Mouse (Mus musculus): ENCODE results near the gene Ccdc85b. TPM values are rescaled to one million over a fixed set of nuclear protein-coding genes. Genes with fewer than 3 reads are reported as not detected.

Ccdc85b gene
- 20.7 and 40.8 TPM in 2 replicates for polyA plus RNA-seq (2021; fragmentation: Nextera tagmentation)
- long read RNA-seq, experiment 1, full-length matches to known transcripts: 137 of 137 reads
- long read RNA-seq, experiment 1, partial matches to known transcripts: 0 of 137 reads
- long read RNA-seq, experiment 1, other reads (novel, unspliced or antisense): 0 of 137 reads
- long read RNA-seq, experiment 2, full-length matches to known transcripts: 148 of 148 reads
- long read RNA-seq, experiment 2, partial matches to known transcripts: 0 of 148 reads
- long read RNA-seq, experiment 2, other reads (novel, unspliced or antisense): 0 of 148 reads

GRCm38 (mm10) chr19:5457746-5458442, at the start of gene Ccdc85b:
Gene Ccdc85b, minus strand, starts transcription at chr19:5457894.

GRCm38 (mm10) chr19:5503687-5504086, 46.0 kb upstream of the Ccdc85b start, which contains the start of gene 1700020D05Rik:
Gene 1700020D05Rik, minus strand, starts transcription at chr19:5503787.

GRCm38 (mm10) chr19:5490313-5490897, 32.7 kb upstream of the Ccdc85b start, which contains the start of gene Cfl1:
Gene Cfl1, plus strand, starts transcription at chr19:5490455.

GRCm38 (mm10) chr19:5487768-5488550, 30.3 kb upstream of the Ccdc85b start, which contains the start of gene Mus81:
Gene Mus81, minus strand, starts transcription at chr19:5488402.

GRCm38 (mm10) chr19:5473720-5474119, 16.0 kb upstream of the Ccdc85b start, which contains the start of gene Efemp2:
Gene Efemp2, plus strand, starts transcription at chr19:5473954.

GRCm38 (mm10) chr19:5468374-5468773, 10.7 kb upstream of the Ccdc85b start, which contains the start of gene Ctsw:
Gene Ctsw, minus strand, starts transcription at chr19:5468507.

GRCm38 (mm10) chr19:5460465-5460911, 2.8 kb upstream of the Ccdc85b start, which contains the start of gene Fibp:
Gene Fibp, plus strand, starts transcription at chr19:5460615.

GRCm38 (mm10) chr19:5447515-5448353, 10.0 kb downstream of the Ccdc85b start, which contains the start of gene Fosl1:
Gene Fosl1, plus strand, starts transcription at chr19:5447547.

GRCm38 (mm10) chr19:5424782-5425741, 32.6 kb downstream of the Ccdc85b start, which contains the start of the genes Drap1 and AI837181:
Gene Drap1, minus strand, starts transcription at chr19:5424979.
Gene AI837181, plus strand, starts transcription at chr19:5425144.

Other genes with a start within 250 kb of the Ccdc85b start
- 18.5 and 34.5 TPM in 2 replicates for gene Pacs1, start 184.8 kb downstream of the Ccdc85b start, polyA plus RNA-seq (2021; fragmentation: Nextera tagmentation)
- gene Sf3b2, start 162.4 kb downstream of the Ccdc85b start, polyA plus RNA-seq (2021; fragmentation: Nextera tagmentation): 203 and 220 TPM in 2 replicates
- 30.0 and 34.7 TPM in 2 replicates for gene Gal3st3, start 159.6 kb downstream of the Ccdc85b start, polyA plus RNA-seq (2021; fragmentation: Nextera tagmentation)
- gene Catsper1, start 122.2 kb downstream of the Ccdc85b start, polyA plus RNA-seq (2021; fragmentation: Nextera tagmentation): not detected in 2 replicates
- gene Cst6, start 108.3 kb downstream of the Ccdc85b start, polyA plus RNA-seq (2021; fragmentation: Nextera tagmentation): 50.0 and 72.9 TPM in 2 replicates
- 29.9 and 34.7 TPM in 2 replicates for gene Eif1ad, start 91.2 kb downstream of the Ccdc85b start, polyA plus RNA-seq (2021; fragmentation: Nextera tagmentation)
- gene Banf1, start 90.7 kb downstream of the Ccdc85b start, polyA plus RNA-seq (2021; fragmentation: Nextera tagmentation): 160 and 199 TPM in 2 replicates
- gene Sart1, start 69.2 kb downstream of the Ccdc85b start, polyA plus RNA-seq (2021; fragmentation: Nextera tagmentation): 26.4 and 29.3 TPM in 2 replicates
- gene Tsga10ip, start 55.4 kb downstream of the Ccdc85b start, polyA plus RNA-seq (2021; fragmentation: Nextera tagmentation): not detected in 2 replicates
- gene Drap1, start 32.9 kb downstream of the Ccdc85b start, polyA plus RNA-seq (2021; fragmentation: Nextera tagmentation): 166 and 215 TPM in 2 replicates
- 42.0 and 45.8 TPM in 2 replicates for gene AI837181, start 32.8 kb downstream of the Ccdc85b start, polyA plus RNA-seq (2021; fragmentation: Nextera tagmentation)
- gene Fosl1, start 10.3 kb downstream of the Ccdc85b start, polyA plus RNA-seq (2021; fragmentation: Nextera tagmentation): 0.19 TPM in 1 of 2 replicates, not detected in the other
- 93.1 and 106 TPM in 2 replicates for gene Fibp, start 2.7 kb upstream of the Ccdc85b start, polyA plus RNA-seq (2021; fragmentation: Nextera tagmentation)
- gene Ctsw, start 10.6 kb upstream of the Ccdc85b start, polyA plus RNA-seq (2021; fragmentation: Nextera tagmentation): 0.23 TPM in 1 of 2 replicates, not detected in the other
- gene Efemp2, start 16.1 kb upstream of the Ccdc85b start, polyA plus RNA-seq (2021; fragmentation: Nextera tagmentation): 13.0 and 16.9 TPM in 2 replicates
- gene Mus81, start 30.5 kb upstream of the Ccdc85b start, polyA plus RNA-seq (2021; fragmentation: Nextera tagmentation): 18.7 and 21.5 TPM in 2 replicates
- gene Cfl1, start 32.6 kb upstream of the Ccdc85b start, polyA plus RNA-seq (2021; fragmentation: Nextera tagmentation): 823 and 1,622 TPM in 2 replicates
- gene 1700020D05Rik, start 45.9 kb upstream of the Ccdc85b start, polyA plus RNA-seq (2021; fragmentation: Nextera tagmentation): not detected in 2 replicates
- gene Snx32, start 52.6 kb upstream of the Ccdc85b start, polyA plus RNA-seq (2021; fragmentation: Nextera tagmentation): 58.0 and 58.2 TPM in 2 replicates
- gene Ovol1, start 102.8 kb upstream of the Ccdc85b start, polyA plus RNA-seq (2021; fragmentation: Nextera tagmentation): not detected in 2 replicates
- gene Ap5b1, start 110.1 kb upstream of the Ccdc85b start, polyA plus RNA-seq (2021; fragmentation: Nextera tagmentation): 2.8 and 3.6 TPM in 2 replicates
- gene Rnaseh2c, start 144.0 kb upstream of the Ccdc85b start, polyA plus RNA-seq (2021; fragmentation: Nextera tagmentation): 63.2 and 67.2 TPM in 2 replicates
- 57.2 and 58.7 TPM in 2 replicates for gene Kat5, start 152.3 kb upstream of the Ccdc85b start, polyA plus RNA-seq (2021; fragmentation: Nextera tagmentation)
- 7.7 and 14.6 TPM in 2 replicates for gene Rela, start 179.6 kb upstream of the Ccdc85b start, polyA plus RNA-seq (2021; fragmentation: Nextera tagmentation)
- 5.4 and 5.9 TPM in 2 replicates for gene Sipa1, start 205.8 kb upstream of the Ccdc85b start, polyA plus RNA-seq (2021; fragmentation: Nextera tagmentation)
- gene Map3k11, start 230.8 kb upstream of the Ccdc85b start, polyA plus RNA-seq (2021; fragmentation: Nextera tagmentation): 5.6 and 10.1 TPM in 2 replicates
- gene Pcnx3, start 231.0 kb upstream of the Ccdc85b start, polyA plus RNA-seq (2021; fragmentation: Nextera tagmentation): 6.8 and 13.0 TPM in 2 replicates
- gene Kcnk7, start 246.5 kb upstream of the Ccdc85b start, polyA plus RNA-seq (2021; fragmentation: Nextera tagmentation): 0.38 and 0.49 TPM in 2 replicates